Mouse (Mus musculus) T-helper 1 cell (primary cell): ENCODE measurements at regions not wholly inside any gene's neighbourhood (a gene's known extent, or its start where the extent isn't known, plus 50 kb on each side); places are given as distances from the start of the nearest gene placed in this dataset.

Source experiments
- in situ Hi-C: fragments of 300-600 bp; cut with MboI, MseI; formaldehyde crosslinking; loops from one replicate; pipeline ENCODE4 v1.15.1; 2025; ENCODE audit warnings: high pct_unique_total_duplicates

- in situ Hi-C loops, result no loop called here
Observed at GRCm38 (mm10) chr17:75895436-75895835, 343.7 kb upstream of the Fam98a start.

- in situ Hi-C loops, result no loop called here
Observed at GRCm38 (mm10) chr17:75894934-75895333, 343.2 kb upstream of the Fam98a start.

GRCm38 (mm10) chr17:75893559-75893958 lies 341.8 kb upstream of the Fam98a start:
- in situ Hi-C loops, result no loop called here

- in situ Hi-C loops, result no loop called here
Observed at GRCm38 (mm10) chr17:75892156-75892555, 340.4 kb upstream of the Fam98a start.

- in situ Hi-C loops, result no loop called here
Observed at GRCm38 (mm10) chr17:75891564-75891963, 339.8 kb upstream of the Fam98a start.

- in situ Hi-C loops, result no loop called here
Observed at GRCm38 (mm10) chr17:75877848-75878247, 326.1 kb upstream of the Fam98a start.

- in situ Hi-C loops, result no loop called here
Observed at GRCm38 (mm10) chr17:75876895-75877294, 325.1 kb upstream of the Fam98a start.

GRCm38 (mm10) chr17:75874535-75874934 lies 322.8 kb upstream of the Fam98a start:
- in situ Hi-C loops, result no loop called here

GRCm38 (mm10) chr17:75870492-75870891 lies 318.7 kb upstream of the Fam98a start:
- in situ Hi-C loops, result no loop called here

- in situ Hi-C loops, result no loop called here
Observed at GRCm38 (mm10) chr17:75857015-75857414, 305.3 kb upstream of the Fam98a start.

- in situ Hi-C loops, result no loop called here
Observed at GRCm38 (mm10) chr17:75815997-75816626, 264.4 kb upstream of the Fam98a start.

GRCm38 (mm10) chr17:75812163-75812562 lies 260.4 kb upstream of the Fam98a start:
- in situ Hi-C loops, result no loop called here

GRCm38 (mm10) chr17:75808524-75809326 lies 257.0 kb upstream of the Fam98a start:
- in situ Hi-C loops, result no loop called here

GRCm38 (mm10) chr17:75808025-75808424 lies 256.3 kb upstream of the Fam98a start:
- in situ Hi-C loops, result no loop called here

- in situ Hi-C loops, result no loop called here
Observed at GRCm38 (mm10) chr17:75804358-75804757, 252.6 kb upstream of the Fam98a start.

- in situ Hi-C loops, result no loop called here
Observed at GRCm38 (mm10) chr17:75796380-75796779, 244.6 kb upstream of the Fam98a start.

GRCm38 (mm10) chr17:75795772-75796171 lies 244.0 kb upstream of the Fam98a start:
- in situ Hi-C loops, result no loop called here

GRCm38 (mm10) chr17:75779770-75780169 lies 228.0 kb upstream of the Fam98a start:
- in situ Hi-C loops, result no loop called here

- in situ Hi-C loops, result no loop called here
Observed at GRCm38 (mm10) chr17:75776611-75777010, 224.9 kb upstream of the Fam98a start.

GRCm38 (mm10) chr17:75775518-75775917 lies 223.8 kb upstream of the Fam98a start:
- in situ Hi-C loops, result no loop called here

- in situ Hi-C loops, result no loop called here
Observed at GRCm38 (mm10) chr17:75772861-75773260, 221.1 kb upstream of the Fam98a start.

- in situ Hi-C loops, result no loop called here
Observed at GRCm38 (mm10) chr17:75768654-75769053, 216.9 kb upstream of the Fam98a start.

- in situ Hi-C loops, result no loop called here
Observed at GRCm38 (mm10) chr17:75763391-75763790, 211.6 kb upstream of the Fam98a start.
